Mouse (Mus musculus) adrenal gland, adult 2 months (tissue): ENCODE measurements around the gene Zranb1. TPM values are rescaled to one million over a fixed set of nuclear protein-coding genes. Genes with fewer than 3 reads are reported as not detected.
A peak's percentile ranks its signal among the peaks of the same experiment; 100 is the strongest.

ENCODE experiments used
- DNase-seq: peaks from one replicate; pipeline ENCODE4 v3.0.0; 2021
- polyA plus RNA-seq: library from polyadenylated mRNA; depleted of rRNA; stranded (reverse); fragments of >200 nt; gene quantifications from 2 replicates; pipeline ENCODE4 v1.2.3, GENCODE M21; 2012
- total RNA-seq, 2 experiments: library from RNA; stranded (reverse); gene quantifications; 2 replicates each; pipeline ENCODE4 v1.2.3; 2021

Zranb1 gene
- total and polyA plus RNA-seq, 3 experiments = 5.3 to 29.2 (median 23.2) TPM

DNA sequence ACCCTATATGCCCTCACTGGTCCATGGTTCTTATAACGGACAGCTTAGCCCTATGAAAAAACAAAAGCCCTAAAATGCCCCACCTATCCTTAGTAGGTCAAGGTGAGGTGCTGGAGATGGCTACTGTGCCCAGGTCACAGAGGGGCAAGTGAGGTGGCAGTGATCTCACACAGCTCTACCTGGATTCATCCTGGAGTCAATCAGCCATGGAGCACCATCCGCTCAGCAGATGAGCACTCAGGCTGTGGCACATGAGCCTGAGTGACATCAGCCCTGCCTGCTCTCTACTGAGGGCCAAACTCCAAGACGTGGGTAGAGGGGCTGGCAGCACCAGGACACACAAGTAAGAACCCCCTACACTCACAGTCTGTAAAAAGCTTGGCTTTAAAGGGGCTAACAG lies 70.4 kb downstream of the Zranb1 start:
- no peak for DNase-seq

DNA sequence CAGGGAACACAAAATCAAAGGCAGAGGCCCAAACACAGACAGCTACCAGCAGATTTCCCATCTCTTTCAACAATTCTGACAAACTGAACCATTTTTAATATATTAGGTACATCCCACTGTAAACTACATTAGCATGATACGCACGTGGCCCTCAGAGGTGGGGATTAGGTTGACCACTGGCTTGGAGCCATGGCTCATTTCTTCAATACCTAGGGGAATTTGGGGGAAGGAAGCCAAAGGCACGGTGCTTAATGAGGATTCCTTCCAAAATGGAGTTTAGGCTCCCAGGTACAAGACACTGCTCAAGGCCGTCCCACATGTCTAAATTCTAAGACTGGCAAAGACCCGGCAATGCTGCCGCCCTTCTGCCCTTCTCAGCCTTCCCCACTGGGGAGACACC lies 71.3 kb downstream of the Zranb1 start:
- no peak for DNase-seq

DNA sequence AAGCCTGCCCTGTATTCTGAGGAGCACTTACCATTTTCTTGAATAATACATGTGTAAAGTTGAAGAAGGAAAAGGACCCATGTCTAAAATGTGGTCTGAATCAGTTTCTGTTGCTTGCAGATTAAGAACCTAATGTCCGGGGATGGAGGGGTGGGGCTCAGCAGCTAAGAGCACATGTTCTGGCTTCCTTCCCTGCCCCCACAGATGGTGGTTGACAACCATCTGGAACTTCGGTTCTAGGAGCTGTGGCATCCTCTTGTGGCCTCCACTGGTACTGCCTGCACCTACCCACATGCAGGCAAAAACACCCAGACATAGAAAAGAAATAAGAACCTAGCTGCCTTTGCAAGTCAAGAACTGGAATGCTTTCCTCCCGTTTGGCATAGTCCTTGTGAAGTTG lies 72.5 kb downstream of the Zranb1 start:
- DNase-seq = peak; percentile 80

DNA sequence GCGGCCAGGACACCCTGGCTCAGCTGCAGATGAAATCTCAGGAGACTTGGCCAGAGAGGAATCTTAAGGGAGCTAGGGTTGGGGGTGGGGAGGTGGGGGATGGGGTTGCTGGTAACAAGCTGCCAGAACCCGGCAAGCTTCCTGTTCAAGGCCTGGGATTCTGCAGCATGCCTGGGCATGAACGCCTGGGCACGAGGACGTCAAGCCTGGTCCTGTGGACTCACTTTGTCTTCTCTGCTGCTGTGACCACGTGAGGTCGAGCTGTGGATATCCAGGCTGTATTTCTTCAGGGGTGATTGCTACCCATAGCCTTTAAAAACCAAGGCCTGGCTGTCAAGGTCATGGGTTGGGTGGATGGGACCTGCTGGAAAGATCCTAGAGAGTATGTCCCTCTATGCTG lies 74.8 kb downstream of the Zranb1 start:
- peak; percentile 55 for DNase-seq

- DNase-seq = peak; percentile 95
Observed at GRCm38 (mm10) chr7:133007343-133007742, 76.4 kb downstream of the Zranb1 start.

- DNase-seq = peak; percentile 70
Observed at GRCm38 (mm10) chr7:133008663-133009062, 77.7 kb downstream of the Zranb1 start.

DNA sequence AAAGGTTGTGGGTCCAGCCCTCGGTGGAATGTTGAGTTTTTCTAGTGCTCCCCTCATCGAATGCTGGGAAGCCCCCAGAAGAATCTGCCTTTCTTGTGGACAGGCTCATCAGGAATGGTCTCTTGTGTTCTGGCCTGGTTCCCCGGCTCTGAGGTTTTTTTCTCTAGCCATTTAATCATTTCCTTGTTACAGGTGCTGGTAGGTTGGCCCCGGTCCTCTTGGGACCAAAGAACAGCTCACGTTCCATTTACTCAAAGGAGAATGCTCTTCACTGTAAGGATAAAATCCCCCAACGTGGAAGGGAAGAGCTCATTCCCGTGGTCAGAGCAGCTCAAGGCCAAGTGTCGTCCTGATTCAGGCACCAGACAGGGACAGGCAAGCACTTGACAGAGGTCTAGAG lies 78.7 kb downstream of the Zranb1 start:
- no peak for DNase-seq

DNA sequence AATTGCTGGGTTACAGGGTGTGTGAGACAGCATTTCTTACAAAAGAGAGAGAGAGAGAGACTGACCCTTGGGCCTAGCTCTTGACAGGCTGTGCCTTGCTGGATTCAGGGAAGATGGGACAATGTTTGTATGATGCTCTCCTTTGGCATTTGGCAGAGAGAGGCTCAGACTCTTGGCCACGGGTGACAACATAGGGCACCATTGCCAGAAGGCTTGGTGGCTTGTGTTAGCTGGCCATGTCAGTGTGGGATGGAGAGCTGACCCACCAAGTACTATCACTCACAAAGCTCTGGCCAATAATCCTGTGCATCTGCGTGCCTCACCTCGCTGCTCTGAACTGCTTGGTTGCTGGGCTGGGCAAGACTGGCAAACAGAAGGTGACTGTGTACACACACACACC lies 79.5 kb downstream of the Zranb1 start:
- no peak for DNase-seq

- peak; percentile 81 for DNase-seq
Observed at GRCm38 (mm10) chr7:133011191-133011590, 80.2 kb downstream of the Zranb1 start.

DNA sequence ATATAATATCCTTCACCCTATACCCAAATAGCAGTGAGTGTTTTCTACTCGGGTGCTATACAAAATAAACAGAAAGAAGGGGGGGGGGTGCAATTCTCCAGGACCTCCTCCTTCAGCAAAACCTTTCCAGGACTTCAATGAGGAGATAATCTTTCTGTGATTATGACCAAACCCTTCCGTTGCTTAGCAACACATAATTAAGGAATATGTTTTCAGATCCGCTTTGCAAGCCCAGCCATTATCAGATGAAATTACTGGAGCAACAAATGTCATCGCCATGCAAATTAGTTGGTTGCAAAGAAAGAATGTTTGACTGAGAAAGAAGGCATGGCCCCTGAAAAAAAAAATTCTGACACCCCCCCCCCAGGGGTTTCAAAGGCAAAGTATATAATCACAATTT lies 80.7 kb downstream of the Zranb1 start:
- DNase-seq = no peak

- no peak for DNase-seq
Observed at GRCm38 (mm10) chr7:133012637-133013366, 81.9 kb downstream of the Zranb1 start.

DNA sequence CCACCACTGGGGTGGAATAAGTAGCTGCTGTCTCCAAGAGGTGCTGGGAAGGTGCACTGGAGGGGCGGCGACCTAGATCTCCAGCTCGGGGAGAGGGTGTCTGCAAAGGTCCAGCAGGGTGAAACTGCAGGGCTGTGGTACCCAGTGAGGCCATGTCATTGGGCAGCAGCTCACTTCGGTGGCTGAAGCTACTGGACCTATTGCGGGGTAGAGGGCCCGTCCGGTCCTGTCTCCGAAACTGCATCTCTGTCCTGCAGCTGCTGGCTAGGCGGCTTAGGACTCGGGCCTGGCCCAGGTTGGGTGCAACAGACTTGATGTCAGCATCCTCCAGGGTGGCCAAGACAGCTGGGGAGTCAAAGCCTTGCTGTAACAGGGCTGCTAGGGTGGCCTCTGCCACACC lies 83.0 kb downstream of the Zranb1 start:
- DNase-seq = no peak

DNA sequence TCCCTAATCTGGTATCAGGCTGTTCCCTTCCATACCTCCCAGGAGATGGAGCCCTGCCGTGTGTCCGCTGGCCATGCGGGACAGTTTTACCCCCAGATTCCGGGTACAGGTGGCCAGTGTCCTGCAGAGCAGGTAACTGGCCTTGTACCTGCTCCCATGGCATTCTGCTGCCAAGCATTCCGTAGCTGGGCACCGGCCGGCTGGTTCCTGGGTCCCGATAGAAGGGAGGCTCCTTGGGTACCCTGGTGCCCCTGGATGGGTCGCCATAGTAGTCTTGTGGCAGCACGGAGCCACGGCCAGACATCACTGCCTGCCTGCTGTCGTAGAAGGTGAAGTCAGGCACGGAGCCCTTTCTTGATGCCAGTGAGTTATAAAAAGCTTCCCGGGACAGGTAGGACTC lies 83.7 kb downstream of the Zranb1 start:
- DNase-seq = no peak

DNA sequence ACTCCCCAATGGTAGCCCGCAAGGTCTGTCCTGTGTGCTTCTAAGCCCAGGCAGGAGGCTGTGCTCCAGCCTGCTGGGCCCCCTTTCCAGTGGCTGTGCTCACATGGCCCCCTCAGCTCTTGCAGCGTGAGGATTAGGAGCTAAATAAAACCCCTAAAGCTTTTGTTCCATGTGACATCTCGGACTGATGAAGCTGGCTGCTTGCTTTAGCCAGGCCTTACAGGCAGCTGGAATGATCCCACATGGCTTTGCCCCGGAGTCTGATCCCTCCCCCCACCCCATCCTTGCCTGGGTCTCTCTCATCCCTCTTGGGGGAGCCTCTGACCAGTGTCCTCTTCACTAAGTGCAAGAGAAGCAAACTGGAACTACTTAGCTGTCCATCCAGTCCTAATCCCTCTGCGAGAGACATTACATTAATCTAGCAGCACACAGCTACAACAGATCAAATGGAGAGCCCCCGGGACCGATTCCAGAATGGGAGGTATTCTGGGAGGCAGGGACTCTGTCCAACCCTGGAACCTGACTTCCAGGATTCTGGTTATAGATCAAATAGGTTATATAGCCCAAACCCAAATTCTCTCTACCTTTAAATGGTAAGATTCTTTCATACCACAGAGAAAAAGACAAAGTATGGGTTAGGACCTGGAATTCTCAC lies 84.6 kb downstream of the Zranb1 start:
- DNase-seq = no peak

DNA sequence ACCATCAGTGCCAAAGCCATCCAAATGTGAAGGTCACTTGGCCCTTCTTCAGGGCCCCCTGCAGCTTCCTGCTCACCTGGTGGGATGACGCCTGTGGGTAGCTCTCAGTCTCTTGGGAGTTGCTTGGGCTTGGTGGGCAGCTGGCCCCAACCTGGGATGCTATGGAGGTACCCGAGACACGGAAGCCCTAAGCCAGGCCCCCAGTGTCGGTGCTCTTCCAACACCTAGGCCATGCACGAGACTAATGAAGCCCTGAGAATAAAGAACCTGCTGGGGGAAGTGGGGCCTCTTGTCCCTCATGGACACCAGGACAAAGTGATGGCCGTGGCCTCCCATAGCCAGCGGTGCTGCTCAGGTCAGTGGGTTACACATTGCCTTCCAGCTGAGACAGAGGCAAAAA lies 88.0 kb downstream of the Zranb1 start:
- DNase-seq = no peak

DNA sequence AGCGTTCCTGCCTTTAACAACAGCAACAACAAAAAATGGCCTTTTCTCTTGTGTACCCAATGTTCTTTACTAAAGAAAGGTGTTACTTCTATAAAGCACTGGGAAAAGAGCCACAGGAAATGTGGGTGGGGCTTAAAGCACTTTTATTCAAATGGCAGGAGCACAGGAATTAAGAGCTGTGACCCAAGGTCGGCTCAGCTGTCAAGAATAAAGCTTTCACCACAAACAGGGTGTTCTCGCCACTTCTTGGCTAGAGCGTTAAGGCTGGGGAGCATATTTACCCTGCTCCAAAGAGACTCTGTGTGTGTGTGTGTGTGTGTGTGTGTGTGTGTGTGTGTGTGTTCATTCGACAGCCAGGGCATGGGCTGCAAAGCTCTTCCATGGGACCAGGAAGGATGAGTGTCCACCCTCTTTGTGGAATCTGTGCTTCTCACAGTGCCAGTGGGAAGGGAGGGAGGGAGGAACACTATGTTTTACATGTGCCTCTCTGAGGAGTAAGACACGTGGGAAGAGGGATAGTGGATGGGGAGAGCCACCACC lies 88.6 kb downstream of the Zranb1 start:
- DNase-seq = no peak

DNA sequence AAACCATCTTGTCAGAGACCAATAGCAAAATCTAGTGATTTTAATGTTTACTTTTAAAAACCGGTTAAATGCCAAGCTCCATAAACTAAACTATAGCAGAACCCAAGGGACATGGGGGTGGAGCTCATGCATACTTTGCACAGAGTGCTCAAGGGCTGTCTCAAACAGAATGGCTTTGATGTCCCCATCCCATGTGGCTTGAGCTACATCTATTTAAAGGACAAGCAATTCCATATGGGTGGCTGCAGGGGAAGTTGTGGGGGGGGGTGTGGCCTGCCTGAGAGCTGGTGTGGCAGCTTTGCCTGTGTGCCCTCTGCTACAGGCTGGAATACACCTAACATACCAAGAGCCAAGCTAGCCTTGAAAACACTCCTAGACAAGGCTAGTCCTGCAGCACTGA lies 93.8 kb downstream of the Zranb1 start:
- DNase-seq = no peak

GRCm38 (mm10) chr7:133027930-133028329 lies 97.0 kb downstream of the Zranb1 start:
- DNase-seq = peak; percentile 53

DNA sequence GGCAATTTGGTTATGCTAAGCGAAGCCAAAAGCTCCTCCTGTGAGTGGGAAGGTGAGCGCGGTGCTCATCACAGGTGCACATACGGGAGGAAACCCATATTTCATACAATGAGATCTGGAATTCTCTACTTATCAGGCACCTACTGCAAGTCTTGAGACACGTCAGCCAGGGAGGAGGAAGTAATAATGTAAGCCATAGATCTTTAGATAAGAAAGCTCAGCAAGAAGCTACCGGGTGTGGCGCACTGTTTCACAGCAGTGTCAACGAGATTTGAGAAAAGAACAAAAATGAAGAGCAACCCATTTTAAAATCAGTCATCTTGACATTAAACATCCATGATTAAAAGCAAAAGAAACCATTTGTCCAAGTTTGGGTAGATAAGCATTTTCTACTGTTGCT lies 98.1 kb downstream of the Zranb1 start:
- no peak for DNase-seq

GRCm38 (mm10) chr7:133029496-133030047 lies 98.6 kb downstream of the Zranb1 start:
- DNase-seq = no peak

DNA sequence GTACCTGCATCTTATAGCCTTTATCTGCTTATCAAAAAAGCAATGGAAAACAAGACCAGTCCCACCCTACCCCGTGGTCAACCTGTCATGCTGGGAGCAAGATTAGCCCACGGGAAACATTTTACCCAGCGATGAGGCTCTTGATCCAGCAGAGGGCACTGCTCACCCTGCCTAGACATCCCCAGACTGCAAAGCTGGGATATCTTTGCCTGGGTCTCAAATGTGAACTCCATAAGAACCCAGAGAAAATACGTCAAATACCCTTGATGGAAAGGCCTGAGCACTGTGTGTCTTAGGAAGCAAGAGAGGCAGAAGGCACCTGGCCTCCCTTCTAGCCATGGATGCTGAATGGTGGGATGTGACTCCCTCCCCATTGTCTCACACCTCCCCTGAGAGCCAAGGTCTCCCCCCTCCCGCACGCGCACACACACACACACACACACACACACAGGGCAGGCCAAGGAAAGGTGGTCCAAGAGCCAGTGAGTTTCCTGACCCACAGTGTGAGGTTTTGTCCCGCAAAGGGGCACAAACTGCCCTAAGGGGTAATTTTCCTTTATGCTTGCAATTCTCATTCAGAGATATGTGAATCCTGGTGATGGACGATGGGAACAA lies 101.8 kb downstream of the Zranb1 start:
- peak; percentile 70 for DNase-seq

- peak; percentile 53 for DNase-seq
Observed at GRCm38 (mm10) chr7:133035901-133036300, 105.0 kb downstream of the Zranb1 start.
